Mouse (Mus musculus): ENCODE data around the gene Cpsf6.

Gene Cpsf6

DNA sequence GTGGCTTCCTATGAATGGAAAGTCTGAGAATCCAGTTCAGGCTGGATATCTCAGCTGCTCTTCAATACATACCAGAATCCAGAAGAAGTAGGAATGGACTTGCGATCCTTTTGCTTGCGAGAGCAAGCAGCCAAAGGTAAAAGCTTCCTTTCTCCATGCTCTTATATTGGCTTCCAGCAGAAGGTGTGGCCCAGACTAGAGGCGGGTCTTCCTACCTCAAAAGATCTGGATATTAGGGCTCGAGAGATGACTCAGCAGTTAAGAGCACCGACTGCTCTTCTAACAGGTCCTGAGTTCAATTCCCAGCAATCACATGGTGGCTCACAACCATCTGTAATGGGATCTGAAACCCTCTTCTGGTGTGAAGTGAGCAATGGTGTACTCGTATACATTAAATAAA lies at the start of gene Cpsf6:
Gene Cpsf6, minus strand, starts transcription at position 108 of the 400 bp plus-strand sequence.
- DNase-seq (ENCODE audit: low read depth, low spot score) = no peak

DNA sequence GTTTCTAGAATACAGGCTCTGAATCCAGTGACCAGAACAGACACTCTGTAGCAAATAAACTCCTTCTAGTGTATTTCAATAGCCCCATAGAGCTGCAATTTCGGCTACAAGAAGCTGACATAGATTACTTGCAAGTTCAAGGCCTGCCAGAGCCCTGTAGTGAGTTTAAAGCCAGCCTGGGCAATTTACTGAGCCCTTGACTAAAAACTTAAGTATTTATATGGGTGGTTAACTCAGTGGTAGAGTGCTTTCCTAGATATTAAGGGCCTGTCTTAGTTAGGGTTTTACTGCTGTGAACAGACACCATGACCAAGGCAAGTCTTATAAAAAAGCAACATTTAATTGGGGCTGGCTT lies 46.8 kb upstream of the Cpsf6 start:
- no peak for DNase-seq (ENCODE audit: low read depth, low spot score)

- no peak for DNase-seq (ENCODE audit: low read depth, low spot score)
Observed at GRCm38 (mm10) chr10:117425907-117426614, 46.2 kb upstream of the Cpsf6 start.

DNA sequence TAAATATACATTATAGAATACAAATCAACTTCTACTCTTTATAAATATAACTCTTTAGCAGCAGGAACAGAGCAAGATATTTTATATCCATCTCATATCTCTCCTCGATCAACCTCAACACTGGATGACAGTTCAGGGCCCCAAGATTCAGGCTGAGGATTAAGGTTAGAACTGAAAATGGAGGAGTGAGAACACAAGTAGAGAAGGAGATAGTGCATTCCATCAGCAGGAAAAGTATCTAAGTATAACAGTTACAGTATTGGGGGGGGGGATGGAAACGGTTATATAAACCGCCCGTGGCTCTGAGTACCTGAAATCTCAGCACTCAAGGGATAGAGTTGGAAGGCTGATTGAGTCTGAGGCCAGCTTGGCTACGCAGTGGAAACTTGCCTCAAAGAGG lies 45.2 kb upstream of the Cpsf6 start:
- no peak for DNase-seq (ENCODE audit: low read depth, low spot score)

DNA sequence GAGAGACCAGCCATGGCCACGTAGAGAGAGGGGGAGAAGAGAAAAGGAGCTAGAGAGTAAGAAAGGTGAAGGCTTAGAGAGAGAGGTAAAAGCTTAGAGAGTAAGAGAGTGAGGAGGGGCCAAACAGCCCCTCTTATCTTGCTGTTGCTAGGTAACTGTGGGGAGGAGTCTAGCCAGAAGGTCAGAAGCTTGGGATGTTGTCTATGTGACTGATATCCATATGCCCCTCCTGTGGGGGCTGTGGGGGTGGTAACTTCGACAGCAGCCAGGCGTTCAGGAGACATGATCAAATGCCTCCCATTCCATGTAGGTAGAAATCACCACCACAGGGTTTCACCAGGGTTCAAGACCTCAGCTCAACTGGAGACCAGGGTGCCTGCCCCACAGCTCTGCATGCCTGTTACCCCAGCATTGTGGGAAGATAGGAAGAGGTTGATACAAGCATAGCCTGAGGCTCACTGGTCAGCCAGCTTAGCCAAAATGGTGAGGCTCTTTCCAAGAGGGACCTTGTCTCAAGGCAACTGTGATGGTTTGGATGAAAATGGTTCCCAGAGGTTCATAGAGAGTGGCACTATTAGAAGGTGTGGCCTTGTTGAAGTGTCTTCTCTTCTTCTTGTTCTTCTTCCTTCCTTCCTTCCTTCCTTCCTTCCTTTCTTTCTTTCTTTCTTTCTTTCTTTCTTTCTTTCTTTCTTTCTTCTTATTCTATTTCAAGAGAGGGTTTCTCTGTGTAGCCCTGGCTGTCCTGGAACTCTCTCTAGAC lies 44.5 kb upstream of the Cpsf6 start:
- DNase-seq (ENCODE audit: low read depth, low spot score) = no peak

GRCm38 (mm10) chr10:117423025-117424002 lies 43.5 kb upstream of the Cpsf6 start:
- no peak for DNase-seq (ENCODE audit: low read depth, low spot score)

DNA sequence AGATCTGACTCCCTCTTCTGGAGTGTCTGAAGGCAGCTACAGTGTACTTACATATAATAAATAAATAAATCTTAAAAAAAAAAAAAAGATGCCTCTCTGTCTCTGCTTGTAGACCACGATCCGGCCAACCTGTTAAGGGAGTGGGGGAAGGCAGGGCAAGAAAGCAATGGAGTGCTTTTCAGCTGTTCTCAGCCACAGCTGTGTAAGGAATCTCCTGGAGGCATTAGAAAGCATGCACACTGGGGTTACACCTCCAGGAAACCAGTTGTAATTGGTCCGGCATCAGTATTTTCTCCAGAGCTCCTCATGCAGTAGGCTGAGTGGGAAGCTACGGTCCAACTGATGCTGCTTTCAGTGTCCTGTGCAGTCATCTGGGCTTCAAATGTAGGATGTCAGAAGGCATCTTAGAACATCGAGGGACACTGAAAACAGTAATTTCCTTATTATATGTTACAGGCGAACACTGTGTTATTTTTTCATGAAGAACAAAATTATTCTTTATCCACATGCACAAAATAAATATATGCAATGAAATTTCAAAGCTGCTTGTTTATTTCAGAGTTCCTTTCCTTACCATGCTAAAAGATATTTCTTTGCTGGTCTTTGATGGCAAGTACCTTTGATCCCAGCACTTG lies 42.5 kb upstream of the Cpsf6 start:
- DNase-seq (ENCODE audit: low read depth, low spot score) = no peak

DNA sequence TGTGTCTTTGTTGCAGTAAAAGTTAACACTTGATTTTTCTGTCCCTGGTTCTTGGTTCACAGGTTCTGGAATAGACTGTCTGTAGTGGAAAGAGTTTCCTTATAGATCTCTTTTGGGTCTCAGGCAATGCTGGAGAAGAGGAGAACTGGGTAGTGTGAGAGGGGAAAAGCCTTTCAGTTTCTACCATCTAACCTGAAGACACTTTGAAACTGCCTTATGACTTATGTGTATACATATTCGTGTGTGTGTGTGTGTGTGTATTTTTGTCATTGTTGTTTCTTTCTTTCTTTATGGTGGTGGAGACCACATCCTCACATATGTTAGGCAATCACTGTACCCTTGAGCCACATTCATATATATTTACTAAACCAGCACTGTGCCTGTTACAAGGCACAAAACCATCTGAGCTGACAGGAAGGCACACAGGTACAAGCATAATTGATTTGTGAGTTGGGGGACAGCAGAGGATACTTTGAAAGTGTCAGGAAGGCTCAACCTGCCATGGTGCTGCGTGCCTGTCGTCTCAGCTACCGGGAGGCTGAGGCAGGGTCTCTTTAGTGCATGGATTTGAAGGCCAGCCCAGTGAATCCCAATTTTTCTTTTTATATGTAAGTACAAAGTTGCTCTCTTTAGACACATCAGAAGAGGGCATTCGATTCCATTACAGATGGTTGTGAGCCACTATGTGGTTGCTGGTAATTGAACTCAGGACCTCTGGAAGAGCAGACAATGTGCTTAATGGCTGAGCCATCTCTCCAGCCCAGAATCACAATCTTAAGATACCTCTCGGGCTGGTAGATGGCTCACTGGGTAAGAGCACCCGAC lies 41.7 kb upstream of the Cpsf6 start:
- no peak for DNase-seq (ENCODE audit: low read depth, low spot score)

DNA sequence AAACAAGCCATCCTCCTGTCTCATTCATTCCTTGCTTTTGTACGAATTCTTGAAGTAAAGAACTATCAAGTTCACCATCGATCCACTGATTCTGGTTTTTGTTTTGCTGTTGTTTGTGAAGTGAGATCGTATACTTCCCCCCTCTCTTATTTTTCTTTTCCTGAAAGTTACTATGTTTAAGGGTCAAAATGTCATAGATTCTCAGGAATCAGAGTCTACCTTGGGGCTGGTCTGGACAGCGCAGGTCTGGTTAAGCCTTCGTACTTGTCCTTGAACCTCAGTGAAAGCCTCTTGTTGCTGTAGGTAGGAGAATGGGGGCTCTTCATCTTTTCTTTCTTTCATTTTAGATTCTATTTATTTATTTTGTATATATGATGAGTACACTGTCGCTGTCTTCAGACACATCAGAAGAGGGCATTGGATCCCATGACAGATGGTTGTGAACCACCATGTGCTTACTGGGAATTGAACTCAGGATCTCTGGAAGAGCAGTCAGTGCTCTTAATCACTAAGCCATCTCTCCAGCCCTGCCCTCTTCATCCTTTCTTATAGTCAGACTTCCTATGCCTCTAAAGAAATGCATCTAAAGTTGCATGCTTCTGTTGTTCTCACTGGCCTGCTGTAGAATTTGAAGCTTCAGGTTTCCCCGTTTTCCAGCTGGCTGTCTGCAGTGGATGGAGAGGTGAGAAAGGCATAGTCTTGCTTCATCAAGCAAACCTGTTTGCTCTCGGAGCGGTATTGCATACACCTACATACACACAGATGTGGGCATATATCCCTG lies 40.9 kb upstream of the Cpsf6 start:
- no peak for DNase-seq (ENCODE audit: low read depth, low spot score)

DNA sequence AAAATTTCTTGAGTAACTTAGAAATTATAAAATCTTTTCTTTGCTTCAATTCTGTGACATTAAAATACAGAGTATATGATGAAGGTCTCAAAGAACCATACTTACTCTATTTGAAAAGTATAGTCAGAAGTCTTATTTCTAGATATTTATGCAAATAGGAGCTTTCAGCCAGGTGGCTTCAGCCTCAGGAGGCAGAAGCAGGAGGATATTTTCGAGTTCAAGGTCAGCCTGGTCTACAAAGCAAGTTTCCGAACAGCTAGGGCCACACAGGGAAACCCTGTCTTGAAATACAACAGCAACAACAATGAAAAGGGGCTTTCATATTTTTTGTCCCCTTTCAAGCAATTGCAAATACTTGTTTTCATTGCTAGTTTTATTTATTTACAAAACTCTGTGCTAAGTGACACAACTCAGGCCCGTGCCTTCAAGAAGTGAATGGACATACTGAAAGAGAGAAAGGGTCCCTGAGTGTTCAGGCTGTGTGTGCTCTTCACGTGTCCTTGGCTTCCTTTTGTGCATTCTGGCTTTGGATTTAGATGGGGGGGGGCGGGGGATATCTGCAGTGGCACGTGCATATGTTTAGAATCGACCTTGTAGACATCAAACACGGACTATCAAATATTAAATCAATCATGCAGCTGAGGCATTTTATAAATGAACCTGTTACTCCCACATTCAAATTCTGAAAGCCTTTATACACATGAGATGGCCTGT lies 39.9 kb upstream of the Cpsf6 start:
- DNase-seq (ENCODE audit: low read depth, low spot score) = no peak

DNA sequence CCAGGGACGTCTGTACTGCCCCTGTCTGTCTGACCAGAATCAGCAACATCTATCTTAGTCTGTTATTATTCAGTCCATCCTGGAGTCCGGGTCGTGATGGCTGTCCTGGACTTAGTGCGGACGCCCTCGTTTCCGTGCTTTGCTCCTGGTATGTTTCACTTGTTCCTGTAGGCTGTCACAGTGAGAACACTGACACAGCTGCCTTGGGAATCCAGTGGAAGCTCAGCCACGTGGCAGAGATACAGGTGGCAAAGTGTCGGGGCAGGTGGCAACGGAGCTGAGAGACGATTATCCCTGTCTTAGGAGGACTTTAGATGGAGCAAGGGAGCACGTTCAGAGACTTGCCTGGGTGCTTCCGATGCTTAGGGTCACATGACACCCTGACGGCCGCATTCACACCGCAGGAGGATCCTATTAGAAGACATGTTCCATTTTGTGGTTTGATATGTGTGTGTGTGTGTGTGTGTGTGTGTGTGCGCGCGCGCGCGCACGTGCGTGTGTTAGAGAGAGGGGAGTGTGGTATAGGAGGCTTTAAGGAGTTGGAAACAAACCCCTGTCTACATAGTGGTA lies 38.9 kb upstream of the Cpsf6 start:
- no peak for DNase-seq (ENCODE audit: low read depth, low spot score)

DNA sequence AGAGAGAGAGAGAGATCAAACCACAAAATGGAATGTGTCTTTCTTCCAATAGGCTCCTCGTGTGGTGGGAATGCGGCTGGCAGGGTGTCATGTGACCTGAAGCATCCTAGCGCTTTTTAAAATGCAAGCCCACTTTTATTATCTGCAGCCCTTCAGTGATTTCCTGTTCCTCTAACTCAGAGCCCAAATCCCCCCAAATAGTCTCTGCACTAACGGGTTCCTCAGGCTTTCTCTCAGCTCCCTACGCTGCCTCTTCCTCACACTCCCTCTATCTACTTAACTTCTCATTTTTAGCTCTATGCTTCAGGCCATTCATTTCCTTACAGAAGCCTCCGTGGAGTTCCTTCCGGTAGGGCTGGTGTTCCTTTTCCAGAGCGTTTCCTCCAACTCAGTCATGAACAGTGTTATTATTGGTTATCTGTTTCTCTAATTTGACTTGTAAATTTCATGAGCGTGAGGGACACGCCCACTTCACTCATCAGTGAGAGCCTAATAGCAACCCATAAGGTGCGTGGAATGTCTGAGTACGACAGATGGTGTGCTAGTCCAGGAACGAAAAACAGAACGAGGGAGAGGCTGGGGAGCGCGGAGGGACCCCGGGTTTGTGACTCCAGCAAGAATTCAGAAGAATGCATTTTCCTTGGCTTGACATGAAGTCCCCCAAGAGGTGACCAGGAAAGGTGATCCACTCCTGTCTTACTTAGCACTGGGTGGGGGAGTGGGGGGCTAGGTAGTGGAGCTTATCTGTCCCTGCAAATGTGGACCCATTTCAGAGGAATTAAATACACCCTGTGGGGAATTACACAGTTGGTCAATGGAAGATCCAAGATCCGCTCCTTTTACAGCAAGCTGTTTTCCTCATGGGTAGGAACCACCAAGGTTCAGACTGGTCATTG lies 38.2 kb upstream of the Cpsf6 start:
- DNase-seq (ENCODE audit: low read depth, low spot score) = peak; percentile 22

DNA sequence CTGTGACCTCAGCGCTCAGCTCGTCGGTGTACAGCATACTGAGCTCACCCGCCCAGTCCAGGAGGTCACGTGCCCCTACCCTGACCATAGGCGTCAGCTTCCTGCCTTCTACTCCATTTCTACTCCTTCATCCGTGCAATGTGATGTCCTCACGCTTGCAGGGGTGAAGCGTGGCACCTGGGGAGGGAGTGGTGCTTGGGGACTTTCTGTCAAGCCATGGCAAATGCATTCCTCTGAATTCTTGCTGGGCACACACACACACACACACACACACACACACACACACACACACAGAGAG lies 37.6 kb upstream of the Cpsf6 start:
- DNase-seq (ENCODE audit: low read depth, low spot score) = no peak

DNA sequence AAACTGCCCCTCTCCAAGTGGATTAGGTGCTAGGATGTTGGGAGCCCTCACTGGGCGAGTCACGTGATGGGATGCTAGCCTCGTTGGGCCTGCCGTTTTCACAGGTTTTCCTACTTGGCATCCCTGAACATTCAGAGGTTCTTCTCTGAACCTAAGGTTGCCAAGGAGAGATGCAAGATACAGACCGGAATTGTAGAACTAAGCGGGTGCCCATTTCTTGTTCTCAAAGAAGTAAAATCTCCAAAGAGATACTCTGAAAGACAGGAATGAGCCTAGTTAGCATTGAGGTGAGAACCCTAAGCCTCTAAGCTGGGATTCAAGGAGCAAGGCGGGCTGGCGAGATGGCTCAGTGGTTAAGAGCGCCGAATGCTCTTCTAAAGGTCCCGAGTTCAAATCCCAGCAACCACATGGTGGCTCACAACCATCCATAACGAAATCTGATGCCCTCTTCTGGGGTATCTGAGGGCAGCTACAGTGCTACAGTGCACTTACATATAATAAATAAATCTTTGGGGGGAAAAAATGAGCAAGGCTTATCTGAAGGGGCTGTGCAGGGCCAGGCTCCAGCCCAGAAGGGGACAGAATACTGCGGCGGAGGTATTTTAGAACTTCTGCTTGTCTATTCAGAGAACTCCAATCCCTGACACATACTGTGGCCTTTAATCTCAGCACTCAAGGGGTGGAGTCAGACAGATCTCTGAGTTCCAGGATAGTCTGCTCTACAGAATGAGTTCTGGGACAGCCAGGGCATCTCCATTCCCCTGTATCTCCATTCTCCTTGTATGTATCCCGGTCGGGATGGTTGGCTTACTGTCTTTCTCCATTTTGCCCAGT lies 37.0 kb upstream of the Cpsf6 start:
- DNase-seq (ENCODE audit: low read depth, low spot score) = no peak

DNA sequence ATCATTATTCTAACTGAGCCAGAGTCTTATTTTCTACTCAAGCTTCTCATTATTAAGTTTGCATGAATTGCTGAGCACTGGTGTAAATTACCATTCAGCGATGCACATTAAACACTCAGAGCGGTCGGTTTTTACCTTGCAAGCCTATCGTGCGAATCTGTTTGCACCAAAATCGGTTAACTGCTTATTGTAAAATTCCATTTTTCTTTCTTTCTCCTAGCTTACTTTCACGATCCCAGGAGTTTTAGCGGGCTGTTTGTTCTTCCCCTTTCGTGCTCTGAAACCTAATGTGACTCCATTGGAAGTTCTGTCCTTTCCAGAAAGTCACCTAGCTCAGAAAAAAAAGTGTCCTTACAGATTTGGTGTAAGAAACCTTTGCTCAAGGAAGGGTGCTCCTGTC lies 36.3 kb upstream of the Cpsf6 start:
- no peak for DNase-seq (ENCODE audit: low read depth, low spot score)

- DNase-seq (ENCODE audit: low read depth, low spot score) = no peak
Observed at GRCm38 (mm10) chr10:117415364-117416057, 35.7 kb upstream of the Cpsf6 start.

- no peak for DNase-seq (ENCODE audit: low read depth, low spot score)
Observed at GRCm38 (mm10) chr10:117414726-117415125, 34.9 kb upstream of the Cpsf6 start.
